Mouse (Mus musculus) G1E (cell line): ENCODE data around the gene Pla2g16.

Experiments used
- CTCF ChIP-seq: IDR thresholded peaks from 2 replicates; pipeline ENCODE4 v1.5.1; 2012; ENCODE audit warnings: low read depth, low read length, inconsistent platforms, mixed read lengths
- GATA1 ChIP-seq: IDR thresholded peaks from 2 replicates; pipeline ENCODE4 v1.6.1; 2012; ENCODE audit warnings: borderline replicate concordance, low read length, inconsistent platforms, mixed read lengths
- POLR2AphosphoS5 ChIP-seq: IDR thresholded peaks from 2 replicates; pipeline ENCODE4 v1.6.1; 2012; ENCODE audit warnings: low read depth, low read length, inconsistent platforms; ENCODE audit not compliant: insufficient replicate concordance
- TAL1 ChIP-seq: conservative IDR thresholded peaks from 2 replicates; pipeline ENCODE4 v1.6.1; 2012; ENCODE audit warnings: low read depth, low read length, inconsistent platforms, mixed read lengths

DNA sequence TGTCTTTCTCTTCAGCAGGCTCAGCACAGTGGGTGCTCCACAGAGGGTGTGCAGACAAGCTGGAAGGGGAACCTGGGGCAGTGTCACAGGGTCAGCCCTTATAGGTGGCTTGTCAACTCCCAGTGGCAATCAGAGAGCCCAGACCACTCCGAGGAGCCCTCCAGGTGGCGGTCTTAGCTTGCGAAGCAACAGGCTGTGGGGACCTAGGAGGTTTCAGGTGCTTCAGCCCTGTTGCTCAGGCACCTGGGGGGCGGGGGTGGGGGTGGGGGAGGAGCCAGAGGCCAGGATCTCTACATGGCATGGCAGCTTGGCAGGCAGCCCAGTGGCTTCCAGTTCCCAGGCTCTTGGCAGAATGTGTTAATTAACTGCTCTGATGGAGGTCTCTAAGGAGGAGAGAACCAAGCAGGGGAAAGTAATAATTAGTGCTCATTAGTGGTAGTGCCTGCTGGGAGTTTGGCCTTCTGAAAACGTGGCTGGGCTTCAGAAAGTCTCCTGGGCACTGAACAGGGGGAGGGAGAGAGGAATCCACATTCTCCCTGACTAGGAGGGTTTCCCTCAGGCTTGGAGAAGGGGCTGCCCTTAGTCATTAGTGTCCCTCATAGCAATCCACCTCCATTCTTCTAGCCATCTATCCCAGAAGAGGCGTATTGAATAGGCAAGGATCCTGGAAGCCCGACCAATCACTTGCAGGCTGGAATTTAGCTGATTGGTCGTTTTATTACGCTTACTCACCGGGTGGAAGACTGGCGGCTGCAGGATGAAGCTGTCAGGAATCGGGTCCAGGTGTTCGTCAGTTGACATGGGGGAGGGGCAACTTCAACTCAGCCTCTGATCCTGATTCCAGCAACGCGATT is 48.9 kb downstream of the Pla2g16 start:
- TF ChIP-seq CTCF (no peak), GATA1 (no peak), TAL1 (no peak), POLR2AphosphoS5 (no peak)
